Mouse (Mus musculus) lung, postnatal 10 days (tissue): ENCODE results near the gene Adm2.

Experiments used
- DNase-seq: peaks from one replicate; pipeline ENCODE4 v3.0.0; 2021

Gene Adm2

GRCm38 (mm10) chr15:89322670-89323522, at the start of gene Adm2:
Gene Adm2, plus strand, starts transcription at chr15:89322720.
- no peak for DNase-seq

DNA sequence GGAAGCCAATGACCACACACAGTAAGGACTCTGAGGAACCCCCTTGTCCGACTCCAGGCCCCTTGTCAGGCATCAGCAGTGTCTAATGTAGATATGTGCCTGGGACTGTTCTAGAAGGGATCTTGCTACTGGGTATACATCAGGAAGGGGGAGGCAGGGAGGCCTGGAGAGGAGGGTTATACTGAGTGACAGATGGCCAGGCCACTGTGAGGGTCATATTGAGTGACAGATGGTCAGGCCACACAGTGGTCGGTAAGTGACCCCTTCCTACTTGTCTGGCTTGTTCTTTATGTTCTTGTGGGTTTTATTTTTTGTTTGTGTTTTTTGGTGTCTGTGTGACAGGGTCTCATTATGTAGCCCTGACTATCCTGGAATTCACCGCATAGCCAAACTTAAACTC, 47.0 kb upstream of the Adm2 start:
- no peak for DNase-seq

- no peak for DNase-seq
Observed at GRCm38 (mm10) chr15:89277366-89277765, 45.2 kb upstream of the Adm2 start.

DNA sequence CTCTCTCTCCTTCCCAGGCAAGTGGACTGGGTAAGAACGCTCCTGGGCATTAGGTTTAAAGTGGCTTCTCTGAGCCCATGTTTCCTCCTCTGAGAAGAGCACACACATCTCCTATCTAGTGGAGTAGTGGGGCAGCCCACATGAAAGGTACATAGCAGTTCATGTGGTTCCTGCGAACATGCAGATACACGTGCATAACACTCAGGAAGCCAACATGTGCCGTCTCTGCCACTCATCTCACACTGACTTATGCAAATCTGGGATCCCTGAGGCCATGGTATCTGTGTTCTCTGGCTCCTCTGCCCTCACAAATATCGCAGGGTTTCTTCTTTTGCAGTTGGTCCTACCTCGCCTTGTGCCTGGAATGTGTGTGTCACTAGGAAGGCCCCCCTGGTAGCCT, 40.0 kb upstream of the Adm2 start:
- DNase-seq: no peak

GRCm38 (mm10) chr15:89284094-89284493, 38.4 kb upstream of the Adm2 start:
- DNase-seq: no peak

DNA sequence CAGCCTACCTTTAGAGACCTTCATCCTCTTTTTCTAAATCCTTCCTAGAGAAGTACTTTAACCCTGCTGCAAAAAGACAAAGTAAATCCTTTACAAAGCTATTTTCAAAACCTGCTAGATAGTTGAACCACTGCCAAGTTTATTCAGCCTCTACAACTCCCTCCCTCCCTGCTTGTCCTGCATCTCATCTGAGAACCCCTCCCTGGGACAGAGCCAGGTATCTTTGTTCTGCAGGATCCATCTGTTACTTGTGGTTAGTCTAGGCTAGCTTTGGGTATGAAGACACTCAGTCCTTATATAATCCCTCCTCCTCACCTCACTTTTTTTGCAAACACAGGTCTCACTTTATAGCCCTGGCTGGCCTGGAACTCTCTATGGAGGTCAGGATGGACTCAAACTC, 37.5 kb upstream of the Adm2 start:
- DNase-seq: no peak

DNA sequence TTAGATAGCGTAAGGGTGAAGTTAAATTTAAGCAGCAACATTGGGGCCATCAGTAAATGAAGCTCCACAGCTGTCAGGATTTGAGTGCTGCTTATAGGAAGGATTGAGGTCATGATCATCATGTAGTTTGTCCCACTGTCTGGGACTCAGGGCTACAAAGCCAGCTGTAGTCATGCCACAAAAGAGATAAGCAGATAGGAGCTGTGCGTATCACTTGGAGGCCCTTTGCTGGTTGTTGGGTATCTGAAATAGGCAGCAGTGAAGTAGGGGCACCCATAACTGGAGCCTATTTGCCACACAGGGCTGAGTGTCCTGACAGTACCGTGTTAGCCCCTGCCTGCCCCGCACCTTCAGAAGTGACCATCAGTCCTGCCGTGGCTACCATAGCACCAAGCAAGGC, 37.0 kb upstream of the Adm2 start:
- no peak for DNase-seq

DNA sequence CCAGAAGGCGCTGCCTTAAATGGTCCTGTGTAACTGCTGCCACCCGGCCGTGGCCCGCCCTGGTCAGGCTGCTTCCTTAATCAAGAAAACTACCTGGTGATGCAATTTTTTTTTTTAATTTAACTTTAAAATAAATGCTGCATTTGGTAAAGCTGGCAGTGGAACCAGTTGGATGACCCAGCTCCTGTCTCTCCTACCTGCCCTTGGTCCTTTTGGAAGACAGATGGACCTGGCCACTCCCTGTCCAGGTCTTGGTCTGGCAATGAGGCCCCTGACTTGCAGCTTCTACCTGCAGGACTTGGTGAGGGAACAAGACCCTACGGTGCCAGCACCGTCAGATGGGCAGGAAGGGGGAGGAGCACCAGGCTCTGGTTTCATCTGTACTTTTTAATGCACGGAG, 36.4 kb upstream of the Adm2 start:
- no peak for DNase-seq

DNA sequence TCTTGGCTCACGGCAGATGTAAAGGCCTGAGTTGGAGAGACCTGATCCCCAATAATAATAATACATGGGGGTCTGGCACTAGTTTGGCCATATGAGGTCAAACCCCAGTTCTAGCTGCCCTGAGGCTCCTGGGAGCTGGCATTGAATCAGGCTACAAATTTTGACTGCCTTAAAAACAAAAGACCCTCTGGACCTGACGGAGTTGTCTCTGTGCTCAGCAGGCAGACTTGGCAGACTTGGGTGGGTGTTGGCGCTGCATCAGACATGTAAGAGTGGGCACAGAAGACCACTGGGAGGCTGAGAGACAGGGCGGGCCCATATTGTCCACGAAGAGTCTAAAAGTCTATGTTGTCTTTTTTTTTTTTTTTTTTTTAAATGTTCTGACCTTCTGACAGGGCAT, 35.9 kb upstream of the Adm2 start:
- DNase-seq: no peak

- no peak for DNase-seq
Observed at GRCm38 (mm10) chr15:89288227-89288767, 34.2 kb upstream of the Adm2 start.

DNA sequence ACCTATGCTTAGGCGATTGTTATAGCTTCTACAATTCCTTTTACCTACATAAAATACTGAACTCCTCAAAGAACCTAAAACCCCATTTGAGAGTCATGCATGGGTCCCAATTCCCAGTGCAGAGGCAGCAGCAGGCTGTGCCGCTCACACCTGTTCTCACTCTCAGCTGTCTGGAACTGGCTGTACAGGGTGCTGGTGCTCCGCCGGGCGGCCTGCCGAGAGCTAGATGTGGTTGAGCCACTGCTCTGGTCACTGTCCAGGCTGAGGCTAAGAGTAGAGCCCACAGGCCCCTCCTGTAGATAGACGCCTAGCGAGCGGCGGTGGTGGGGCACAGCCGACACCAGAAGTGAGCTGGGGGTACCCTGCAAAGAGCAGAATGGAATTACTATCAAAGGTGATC, 33.1 kb upstream of the Adm2 start:
- DNase-seq: no peak

DNA sequence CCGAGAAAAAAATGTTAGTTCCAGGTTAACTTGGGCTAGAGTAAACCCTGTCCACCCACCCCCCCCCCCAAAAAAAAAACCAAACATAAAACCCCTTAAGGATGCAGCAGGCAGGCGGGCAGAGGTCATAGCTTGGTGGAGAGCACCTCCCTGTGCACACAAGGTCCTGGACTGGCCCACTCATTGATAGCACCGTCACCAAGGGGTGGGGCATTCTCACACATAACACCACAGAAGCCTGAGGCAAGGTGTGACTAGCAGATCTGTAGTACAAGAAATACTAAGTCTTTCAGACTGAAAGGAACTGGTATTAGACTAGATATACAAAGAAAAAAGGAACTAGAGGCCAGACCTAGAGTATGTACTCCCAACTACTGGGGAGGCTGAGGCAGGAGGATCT, 31.0 kb upstream of the Adm2 start:
- no peak for DNase-seq

- DNase-seq: no peak
Observed at GRCm38 (mm10) chr15:89292795-89293194, 29.7 kb upstream of the Adm2 start.

DNA sequence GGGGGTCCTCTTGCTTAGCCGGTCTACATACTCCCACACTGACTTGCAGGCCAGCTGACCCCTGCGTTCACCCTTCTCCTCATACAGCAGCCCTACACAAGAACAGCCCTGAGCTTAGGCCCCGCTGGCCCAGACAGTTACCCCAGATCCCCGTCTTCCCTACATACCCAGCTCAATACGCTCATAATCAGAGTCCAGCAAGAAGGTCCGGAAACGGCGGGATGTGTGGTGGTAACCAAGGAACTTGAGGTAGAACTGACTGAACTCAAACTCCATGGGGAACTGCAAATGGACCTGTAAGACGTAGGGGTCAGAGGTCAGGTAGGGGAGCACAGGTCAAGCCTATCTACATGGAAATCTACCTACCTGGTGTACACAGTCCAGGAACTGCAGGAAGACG, 28.7 kb upstream of the Adm2 start:
- DNase-seq: no peak

GRCm38 (mm10) chr15:89295580-89296165, 26.8 kb upstream of the Adm2 start:
- DNase-seq: no peak

DNA sequence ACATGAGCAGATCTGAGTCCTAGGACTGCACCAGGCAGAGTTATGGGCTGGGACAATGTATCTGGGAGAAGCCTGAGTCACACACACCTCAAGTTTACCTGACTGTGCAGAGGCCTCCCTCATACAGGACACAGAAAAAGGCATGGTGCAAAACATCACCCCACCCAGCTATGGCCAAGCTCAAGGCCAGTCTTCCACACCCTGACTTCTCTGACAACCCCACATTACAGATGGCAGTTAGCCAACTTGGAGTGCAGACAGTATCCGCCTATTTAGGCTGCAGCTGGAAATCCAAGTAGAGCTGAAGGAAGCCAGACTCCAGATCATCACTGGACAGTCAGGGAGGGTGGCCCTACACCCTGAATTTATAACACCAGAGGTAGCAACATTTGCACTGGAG, 26.1 kb upstream of the Adm2 start:
- peak; percentile 71 for DNase-seq

DNA sequence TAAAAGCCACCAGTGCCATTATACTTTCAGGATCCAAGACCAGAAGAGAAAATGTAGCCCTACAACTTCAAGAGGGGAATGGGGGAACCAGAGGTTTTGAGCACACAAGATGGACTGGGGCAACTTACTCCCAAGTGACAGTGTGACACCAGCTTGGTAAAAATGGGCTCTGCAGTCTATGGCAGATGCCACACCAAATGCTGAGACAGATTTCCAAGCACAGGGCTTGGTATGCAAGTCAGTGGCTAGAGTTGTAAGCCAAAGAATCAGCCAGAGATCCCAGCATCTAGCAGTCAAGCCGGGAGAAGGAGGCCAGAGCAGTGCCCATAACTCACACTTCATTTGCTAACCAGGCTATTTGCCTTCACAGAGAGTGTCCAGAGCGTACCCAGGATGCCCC, 24.8 kb upstream of the Adm2 start:
- no peak for DNase-seq

GRCm38 (mm10) chr15:89300180-89300579, 22.3 kb upstream of the Adm2 start:
- DNase-seq: no peak

DNA sequence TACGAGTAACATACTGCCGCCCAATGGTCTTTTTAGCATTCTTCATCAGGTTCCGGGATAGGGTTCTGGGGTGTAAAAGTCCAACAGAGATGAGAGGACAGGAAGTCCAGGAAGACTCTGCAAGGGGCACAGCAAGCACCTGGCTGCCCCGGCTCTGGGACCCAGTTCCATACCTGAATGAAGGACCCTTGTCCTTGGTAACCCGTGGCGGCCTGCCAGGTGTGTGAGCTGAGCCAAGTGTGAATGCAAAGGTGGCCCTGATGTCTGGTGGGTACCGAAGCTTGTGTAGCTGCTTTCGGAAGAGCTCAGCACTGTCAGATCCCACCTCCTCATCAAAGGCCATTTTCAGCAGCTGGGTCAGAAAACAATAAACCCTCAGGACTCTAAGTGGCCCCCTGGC, 21.9 kb upstream of the Adm2 start:
- DNase-seq: no peak

- DNase-seq: no peak
Observed at GRCm38 (mm10) chr15:89305966-89306365, 16.6 kb upstream of the Adm2 start.

DNA sequence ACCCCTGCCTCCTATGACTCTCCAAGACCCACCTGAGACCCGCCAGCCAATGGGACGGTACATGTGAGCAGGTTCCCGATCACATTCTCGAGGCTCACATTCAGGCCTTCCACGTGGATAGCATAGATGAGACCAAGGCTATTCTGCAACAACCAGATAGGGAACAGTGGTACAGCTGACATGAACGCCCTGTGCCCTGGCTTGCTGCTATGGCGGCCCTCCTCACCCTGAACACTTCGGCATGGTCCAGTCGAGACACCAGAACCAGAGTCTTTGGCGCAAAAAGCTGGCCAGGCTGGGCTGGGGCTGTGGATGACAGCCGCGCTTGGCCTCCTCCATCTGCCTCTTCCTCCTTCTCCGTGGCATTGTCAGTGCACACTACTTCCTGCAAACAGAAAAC, 15.1 kb upstream of the Adm2 start:
- DNase-seq: no peak

DNA sequence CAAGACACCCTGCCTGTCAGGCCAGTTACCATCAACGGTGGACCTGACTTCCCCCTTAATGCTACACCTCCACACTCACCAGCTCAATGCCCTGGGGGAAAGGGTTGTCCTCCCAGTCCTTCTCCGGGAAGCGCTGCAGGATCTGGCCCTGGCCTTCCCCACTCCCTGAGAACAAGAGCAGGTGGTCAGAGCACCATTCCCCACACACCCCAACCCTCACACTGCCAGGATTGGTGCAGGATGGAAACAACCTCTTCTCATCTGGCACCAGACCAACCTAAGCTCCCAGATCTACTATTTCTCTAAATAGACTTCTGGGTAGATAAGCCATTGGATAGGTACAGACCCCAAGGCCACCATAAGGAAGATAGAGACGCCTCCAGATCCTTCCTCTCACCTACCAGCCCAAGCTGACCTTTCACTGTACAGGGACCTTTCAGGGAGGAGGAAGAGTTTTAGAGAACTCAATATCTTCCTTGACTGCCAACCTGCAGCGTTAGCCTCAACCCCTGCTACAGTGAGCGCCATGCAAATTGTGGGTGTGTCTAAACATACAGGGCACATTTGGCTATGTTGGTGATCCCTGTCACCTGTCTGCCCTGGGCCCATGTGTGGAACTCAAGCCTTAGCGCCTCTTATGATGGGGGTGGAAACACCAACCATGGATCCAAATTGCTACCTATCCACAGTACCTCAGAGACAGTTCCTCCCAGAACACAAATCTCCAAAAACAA, 13.9 kb upstream of the Adm2 start:
- no peak for DNase-seq

GRCm38 (mm10) chr15:89309962-89310498, 12.5 kb upstream of the Adm2 start:
- peak; percentile 35 for DNase-seq

- DNase-seq: no peak
Observed at GRCm38 (mm10) chr15:89313359-89313758, 9.2 kb upstream of the Adm2 start.
